Mouse (Mus musculus) liver, adult 2 months (tissue): ENCODE results near the gene Dgat2.

Experiments
- CTCF ChIP-seq: fragments of 200-500 bp; IDR thresholded peaks from 2 replicates; pipeline ENCODE4 v1.5.1; 2011; ENCODE audit warnings: low read depth, low read length, control low read depth
- POLR2A ChIP-seq: fragments of 200-500 bp; IDR thresholded peaks from 2 replicates; pipeline ENCODE4 v1.6.1; 2011; ENCODE audit warnings: low read length, control low read depth; ENCODE audit not compliant: insufficient read depth; ENCODE audit errors: extremely low read depth

DNA sequence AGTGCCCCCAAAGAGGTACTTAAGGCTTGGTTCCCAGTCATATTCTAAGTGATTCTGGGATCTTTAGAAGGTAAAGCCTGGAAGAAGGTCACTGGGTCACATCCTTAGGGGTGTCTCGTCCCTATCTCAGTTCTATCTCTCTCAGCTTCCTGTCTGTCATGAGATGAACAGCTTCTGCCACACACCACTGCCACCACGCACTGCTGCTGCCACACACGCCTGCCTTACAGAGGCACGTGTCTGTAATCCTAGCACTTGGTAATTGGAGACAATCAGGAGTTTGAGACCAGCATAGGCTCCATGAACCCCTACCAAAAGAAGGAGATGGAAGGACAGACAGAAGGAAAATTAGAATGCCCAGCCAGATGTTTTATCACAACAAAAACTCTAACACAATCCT is 62.4 kb downstream of the Dgat2 start:
- TF ChIP-seq CTCF (no peak), POLR2A (no peak)
